Mouse (Mus musculus) midbrain, embryonic 12.5 days (tissue): ENCODE data around the gene Tmem95. TPM values are rescaled to one million over a fixed set of nuclear protein-coding genes. Genes with fewer than 3 reads are reported as not detected.
A peak's percentile ranks its signal among the peaks of the same experiment; 100 is the strongest.

Source experiments
- ATAC-seq: fragments of 200-750 bp; cut with Nextera tagmentation; 2 replicates; pipeline ENCODE4 v1.8.0; 2017; ENCODE audit warnings: low read depth, moderate TSS enrichment, moderate library complexity; ENCODE audit not compliant: low FRiP score
- H3K27ac ChIP-seq: fragments of 300-500 bp; sonication (generic); replicated peaks from 2 replicates; pipeline ENCODE4 v1.5.1; 2016; ENCODE audit warnings: mild to moderate bottlenecking
- H3K27me3 ChIP-seq: fragments of 300-500 bp; sonication (generic); 2 replicates; pipeline ENCODE4 v1.6.1; 2016; ENCODE audit warnings: mild to moderate bottlenecking
- H3K36me3 ChIP-seq: fragments of 300-500 bp; sonication (generic); 2 replicates; pipeline ENCODE4 v1.6.1; 2016
- H3K4me1 ChIP-seq: fragments of 300-500 bp; sonication (generic); 2 replicates; pipeline ENCODE4 v1.6.1; 2016
- H3K4me2 ChIP-seq: fragments of 300-500 bp; sonication (generic); replicated peaks from 2 replicates; pipeline ENCODE4 v1.6.1; 2016; ENCODE audit warnings: mild to moderate bottlenecking, moderate library complexity
- H3K4me3 ChIP-seq: fragments of 300-500 bp; sonication (generic); 2 replicates; pipeline ENCODE4 v1.5.1; 2016; ENCODE audit warnings: mild to moderate bottlenecking
- H3K9ac ChIP-seq: fragments of 300-500 bp; sonication (generic); replicated peaks from 2 replicates; pipeline ENCODE4 v1.6.1; 2016; ENCODE audit warnings: mild to moderate bottlenecking, moderate library complexity
- H3K9me3 ChIP-seq: fragments of 300-500 bp; sonication (generic); 2 replicates; pipeline ENCODE4 v1.6.1; 2016; ENCODE audit warnings: mild to moderate bottlenecking
- WGBS: fragments of 180-500 bp; shearing (Covaris S2); methylation state at CpG from one replicate; pipeline ENCODE4 v1.1.7; 2016; 5-methylcytosine and 5-hydroxymethylcytosine counted together
- polyA plus RNA-seq: library from polyadenylated mRNA; unstranded; fragments of >200 nt; fragmentation: Nextera tagmentation; extraction: Ambion mirVana; gene quantifications from 2 replicates; pipeline ENCODE4 v1.2.1, GENCODE M21; 2016

Tmem95 gene
- polyA plus RNA-seq, 1 experiment from 2014 or later = not detected

DNA sequence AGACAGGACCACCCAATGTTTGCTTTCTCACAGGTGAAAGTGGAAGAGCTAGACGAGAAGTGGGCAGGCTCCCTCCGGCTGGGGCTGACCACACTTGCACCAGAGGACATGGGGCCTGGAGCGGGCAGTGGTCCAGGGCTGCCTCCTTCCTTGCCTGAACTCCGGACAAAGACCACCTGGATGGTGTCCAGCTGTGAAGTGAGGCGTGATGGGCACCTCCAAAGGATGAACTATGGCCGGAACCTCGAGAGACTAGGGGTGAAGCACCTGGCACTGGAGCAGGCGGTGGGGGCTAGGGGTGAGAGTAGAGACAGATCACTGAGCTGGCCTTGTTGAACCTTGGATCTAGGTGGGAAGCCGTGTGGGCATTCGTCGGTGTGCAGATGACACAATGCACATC is 30.8 kb upstream of the Tmem95 start:
- H3K36me3 ChIP-seq = peaks cover 97% of the 10 kb centered on the region
- peaks cover 8% of the 10 kb centered on the region for H3K4me1 ChIP-seq
- no peaks in the 10 kb centered on the region for H3K9me3 ChIP-seq
- H3K9ac ChIP-seq = no peak overlapping the region
- no peak overlapping the region for H3K27ac ChIP-seq
- no peak for ATAC-seq
- H3K4me2 ChIP-seq = no peak overlapping the region
- H3K27me3 ChIP-seq = no peaks in the 10 kb centered on the region
- no peak overlapping the region for H3K4me3 ChIP-seq
- 93% methylated on average over 11 of the region's 11 CpGs for WGBS

DNA sequence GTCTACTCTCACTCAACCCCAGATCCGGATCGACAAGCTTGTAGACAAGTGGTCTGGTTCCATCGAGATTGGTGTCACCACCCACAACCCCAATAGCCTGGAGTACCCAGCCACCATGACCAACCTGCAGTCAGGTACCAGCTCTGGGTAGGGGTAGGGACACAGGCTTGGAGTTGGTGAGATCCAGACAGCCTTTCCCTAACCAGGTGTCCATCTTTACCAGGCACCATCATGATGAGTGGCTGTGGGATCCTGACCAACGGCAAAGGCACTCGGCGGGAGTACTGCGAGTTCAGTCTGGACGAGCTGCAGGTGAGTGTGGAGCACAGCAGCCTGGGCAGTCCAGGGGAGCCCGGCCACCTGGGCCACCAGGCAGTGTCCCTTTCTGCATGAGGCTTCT is 26.5 kb upstream of the Tmem95 start:
- no peak overlapping the region for H3K27ac ChIP-seq
- peaks cover 64% of the 10 kb centered on the region for H3K36me3 ChIP-seq
- no peak overlapping the region for H3K4me3 ChIP-seq
- H3K27me3 ChIP-seq = no peaks in the 10 kb centered on the region
- H3K4me2 ChIP-seq = no peak overlapping the region
- H3K4me1 ChIP-seq = peaks cover 20% of the 10 kb centered on the region
- ATAC-seq = no peak
- no peak overlapping the region for H3K9ac ChIP-seq
- H3K9me3 ChIP-seq = no peaks in the 10 kb centered on the region
- 97% methylated on average over 9 of the region's 9 CpGs for WGBS

DNA sequence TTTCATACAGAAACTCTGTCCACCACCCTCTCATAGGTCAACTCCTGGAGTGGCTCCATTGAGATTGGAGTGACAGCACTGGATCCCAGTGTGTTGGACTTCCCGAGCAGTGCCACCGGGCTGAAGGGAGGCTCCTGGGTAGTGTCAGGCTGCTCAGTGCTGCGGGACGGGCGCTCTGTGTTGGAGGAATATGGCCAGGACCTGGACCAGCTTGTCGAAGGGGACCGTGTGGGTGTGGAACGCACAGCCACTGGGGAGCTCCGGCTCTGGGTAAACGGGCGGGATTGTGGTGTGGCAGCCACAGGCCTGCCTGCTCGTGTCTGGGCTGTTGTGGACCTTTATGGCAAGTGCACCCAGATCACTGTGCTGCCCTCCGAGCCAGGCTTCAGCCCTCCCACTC is 25.2 kb upstream of the Tmem95 start:
- Histone ChIP-seq H3K9me3 (no peaks in the 10 kb centered on the region), H3K36me3 (peaks cover 50% of the 10 kb centered on the region), H3K4me3 (peak overlapping the region; percentile 94), H3K4me2 (peak overlapping the region; percentile 82), H3K27me3 (no peaks in the 10 kb centered on the region), H3K9ac (peak overlapping the region; percentile 95; the same call in 1 of the 2 replicates), H3K4me1 (peaks cover 27% of the 10 kb centered on the region), H3K27ac (no peak overlapping the region)
- no peak for ATAC-seq
- 93% methylated on average over 13 of the region's 13 CpGs for WGBS

DNA sequence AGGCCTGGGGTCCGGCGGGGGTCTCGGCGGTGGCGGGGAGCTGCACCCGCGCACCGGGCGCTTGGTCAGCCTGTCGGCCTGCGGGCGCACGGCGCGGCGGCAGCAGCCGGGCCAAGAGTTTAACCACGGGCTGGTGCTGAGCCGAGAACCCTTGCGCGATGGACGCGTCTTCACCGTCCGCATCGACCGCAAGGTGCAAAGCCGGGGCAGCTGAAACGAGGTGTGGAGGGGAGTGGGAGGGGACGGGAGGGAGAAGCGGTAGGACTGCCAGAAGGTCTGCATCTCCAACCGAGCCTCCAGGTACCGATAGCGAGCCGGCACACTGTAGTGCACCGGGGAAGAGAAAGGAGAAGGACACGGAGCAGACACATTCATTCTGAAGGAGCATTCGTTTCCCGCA is 24.2 kb upstream of the Tmem95 start:
- Histone ChIP-seq H3K4me1 (peaks cover 27% of the 10 kb centered on the region), H3K27me3 (no peaks in the 10 kb centered on the region), H3K27ac (peak overlapping the region; percentile 96), H3K4me3 (peak overlapping the region; percentile 94), H3K9me3 (no peaks in the 10 kb centered on the region), H3K9ac (peak overlapping the region; percentile 95), H3K36me3 (peaks cover 40% of the 10 kb centered on the region), H3K4me2 (peak overlapping the region; percentile 82)
- WGBS = under 1% methylated on average over 39 of the region's 39 CpGs
- no peak; the same call in none of the 2 replicates for ATAC-seq

DNA sequence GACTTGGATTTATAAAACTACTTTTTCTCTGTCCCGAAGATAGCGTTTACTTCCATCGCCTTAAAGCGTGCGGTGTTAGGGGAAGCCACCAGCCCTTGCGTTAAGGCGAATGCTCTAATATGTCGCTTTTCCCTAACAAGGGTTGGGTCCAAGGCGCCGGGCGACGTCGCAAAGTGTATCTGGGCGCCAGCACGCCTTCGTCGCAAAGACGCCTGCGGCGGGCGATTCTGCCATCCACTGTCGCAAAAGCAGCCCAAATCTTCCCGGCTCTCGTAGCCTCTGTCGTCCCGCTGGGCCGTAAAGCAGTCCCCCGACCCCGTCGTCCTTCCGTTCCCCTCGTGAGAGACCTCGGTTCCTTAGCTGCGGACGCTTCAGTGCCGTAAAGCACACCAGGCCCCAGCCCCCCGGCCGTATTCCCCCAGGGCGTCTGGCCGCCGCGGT is 23.6 kb upstream of the Tmem95 start:
- peak; percentile 76 for ATAC-seq
- no peaks in the 10 kb centered on the region for H3K9me3 ChIP-seq
- peak overlapping the region; percentile 82 for H3K4me2 ChIP-seq
- WGBS = under 1% methylated on average over 42 of the region's 42 CpGs
- no peaks in the 10 kb centered on the region for H3K27me3 ChIP-seq
- peak overlapping the region; percentile 94 for H3K4me3 ChIP-seq
- H3K9ac ChIP-seq = peak overlapping the region; percentile 95
- peaks cover 27% of the 10 kb centered on the region for H3K4me1 ChIP-seq
- peaks cover 35% of the 10 kb centered on the region for H3K36me3 ChIP-seq
- peak overlapping the region; percentile 96 for H3K27ac ChIP-seq

DNA sequence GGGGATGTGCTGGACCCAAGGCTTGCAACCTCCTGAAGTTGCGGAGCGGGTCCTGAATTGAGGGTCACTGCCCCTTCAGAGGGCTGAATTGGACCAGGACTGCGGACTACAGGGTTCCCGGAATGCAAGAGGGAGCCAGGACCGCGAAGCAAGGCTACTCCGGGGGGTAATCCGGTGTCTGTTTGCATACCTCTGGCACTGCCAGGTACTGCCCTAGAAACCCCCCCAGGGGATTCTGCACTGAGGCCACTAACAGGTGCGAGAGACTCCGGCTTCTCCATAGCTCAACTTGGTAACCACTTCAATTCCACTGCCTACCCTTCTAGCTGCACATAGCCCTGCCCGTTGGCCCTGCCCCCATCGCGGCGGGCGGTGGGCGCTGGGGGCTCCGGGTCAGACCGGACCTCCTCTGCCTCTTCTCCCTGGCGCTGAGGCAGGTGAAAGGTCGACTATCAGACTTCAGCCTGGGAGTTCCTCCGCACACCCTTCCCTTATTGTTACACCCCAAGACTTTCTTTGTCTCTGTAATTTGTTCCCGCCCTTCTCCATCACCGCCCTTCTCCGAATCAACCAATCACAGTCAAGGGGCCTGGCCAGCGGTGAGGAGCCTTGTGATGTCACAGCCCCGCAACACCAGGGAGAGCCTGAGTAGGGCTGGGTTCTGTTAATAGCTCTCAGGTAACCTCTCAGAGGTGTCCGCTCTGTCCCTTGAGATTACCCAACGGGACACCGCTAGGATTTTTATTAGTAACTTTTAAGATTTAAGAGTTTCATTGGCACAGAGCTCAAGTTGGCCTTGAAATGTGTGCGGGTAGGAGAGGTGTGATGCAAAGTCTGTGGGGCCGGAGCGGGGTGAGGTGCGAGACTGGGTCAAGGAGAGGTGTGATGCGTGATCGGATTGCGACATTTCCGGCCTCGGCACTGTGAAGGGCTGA is 22.9 kb upstream of the Tmem95 start, which contains the start of the genes 2810408A11Rik and Neurl4:
Gene 2810408A11Rik, minus strand, starts transcription at position 517 of the 935 bp plus-strand sequence.
Gene Neurl4, plus strand, starts transcription at position 602 of the 935 bp plus-strand sequence.
- peak within 1 kb of the TSS; percentile 96 for H3K27ac ChIP-seq

DNA sequence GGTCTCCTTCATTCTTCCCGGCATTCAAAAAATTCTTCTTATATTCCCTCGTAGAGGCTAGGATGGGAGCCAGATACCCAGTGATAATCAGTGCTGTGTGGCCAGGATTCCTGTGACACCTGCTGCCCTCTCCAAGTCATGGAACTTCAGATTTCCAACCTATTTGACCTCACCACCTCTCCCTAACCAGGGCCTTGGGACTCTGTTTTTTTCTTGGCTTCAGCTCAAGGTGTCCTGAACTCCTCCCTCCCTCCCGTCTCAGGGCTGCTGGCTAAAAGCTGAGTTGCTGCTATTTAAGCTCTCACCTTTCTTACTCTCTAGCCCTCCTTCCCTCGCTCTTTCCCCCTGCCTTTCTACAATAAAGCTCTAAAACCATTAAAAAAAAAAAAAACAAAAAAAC is 22.1 kb upstream of the Tmem95 start:
- Histone ChIP-seq H3K4me2 (peak overlapping the region; percentile 82), H3K4me1 (peaks cover 27% of the 10 kb centered on the region), H3K27ac (no peak overlapping the region), H3K36me3 (peaks cover 20% of the 10 kb centered on the region), H3K9ac (peak overlapping the region; percentile 95), H3K4me3 (peak overlapping the region; percentile 94), H3K27me3 (no peaks in the 10 kb centered on the region), H3K9me3 (no peaks in the 10 kb centered on the region)
- no peak for ATAC-seq
- 27% methylated on average over 4 of the region's 4 CpGs for WGBS

More for the DNA sequence above, 22.9 kb upstream of the Tmem95 start, which contains the start of the genes 2810408A11Rik and Neurl4:
- Histone ChIP-seq H3K9me3 (no peaks in the 10 kb centered on the region), H3K4me1 (peaks cover 27% of the 10 kb centered on the region), H3K36me3 (peaks cover 28% of the 10 kb centered on the region), H3K4me2 (peak within 1 kb of the TSS; percentile 82), H3K27me3 (no peaks in the 10 kb centered on the region), H3K4me3 (peak within 1 kb of the TSS; percentile 94), H3K9ac (peak within 1 kb of the TSS; percentile 95)
- under 1% methylated on average over 38 of the region's 38 CpGs for whole genome bisulfite sequencing
- peak; percentile 91 for ATAC-seq

DNA sequence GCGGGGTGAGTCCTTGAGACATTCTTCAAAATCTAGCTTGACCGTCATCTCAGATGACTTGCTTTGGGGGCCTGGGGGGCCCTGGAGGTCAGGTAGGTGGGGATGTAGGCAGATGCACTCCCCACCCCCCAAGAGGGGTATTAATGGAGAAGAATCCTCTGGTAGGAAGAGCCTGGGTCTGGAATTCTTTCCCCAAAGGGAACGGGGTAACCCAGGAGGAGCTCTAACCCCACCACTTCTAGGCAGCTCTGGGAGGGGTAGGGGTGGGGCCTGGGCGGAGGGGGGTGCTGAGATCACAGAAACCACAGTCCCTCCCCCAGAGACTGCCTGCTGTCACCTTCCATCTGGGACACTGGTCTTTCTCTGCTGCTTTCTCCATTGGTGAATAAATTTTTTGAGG is 17.5 kb upstream of the Tmem95 start, which contains the start of gene Acap1:
Gene Acap1, minus strand, starts transcription at position 249 of the 400 bp plus-strand sequence.
- H3K36me3 ChIP-seq = no peaks in the 10 kb centered on the region
- no peak within 1 kb of the TSS for H3K4me3 ChIP-seq
- peaks cover 13% of the 10 kb centered on the region for H3K4me1 ChIP-seq
- no peaks in the 10 kb centered on the region for H3K9me3 ChIP-seq
- WGBS = 73% methylated on average over 4 of the region's 4 CpGs
- H3K9ac ChIP-seq = no peak within 1 kb of the TSS
- no peak within 1 kb of the TSS for H3K4me2 ChIP-seq
- H3K27ac ChIP-seq = no peak within 1 kb of the TSS
- H3K27me3 ChIP-seq = no peaks in the 10 kb centered on the region
- no peak for ATAC-seq

DNA sequence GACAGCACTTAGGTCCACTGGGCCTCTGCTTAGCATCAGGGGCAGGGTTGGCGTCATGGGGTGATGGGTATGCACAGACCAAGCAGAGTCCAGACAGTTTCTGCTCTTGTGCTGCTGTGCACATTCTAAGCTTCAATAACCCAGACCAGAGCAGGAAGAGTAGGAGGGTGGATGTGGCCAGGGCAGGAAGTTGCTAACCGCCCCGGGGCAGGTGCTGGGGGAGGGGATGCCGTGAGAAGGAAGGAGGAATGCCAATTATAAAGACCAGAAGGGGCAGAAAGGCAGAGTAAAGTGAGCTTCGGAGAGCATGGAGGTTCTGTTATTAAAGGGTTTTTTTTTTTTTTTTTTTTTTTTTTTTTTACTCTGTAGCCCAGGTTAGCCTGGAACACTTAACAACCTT is 16.9 kb upstream of the Tmem95 start:
- Histone ChIP-seq H3K4me3 (no peak overlapping the region), H3K4me1 (peaks cover 10% of the 10 kb centered on the region), H3K9ac (no peak overlapping the region), H3K27me3 (no peaks in the 10 kb centered on the region), H3K36me3 (no peaks in the 10 kb centered on the region), H3K27ac (no peak overlapping the region), H3K4me2 (no peak overlapping the region), H3K9me3 (no peaks in the 10 kb centered on the region)
- no peak for ATAC-seq
- 75% methylated on average over 5 of the region's 5 CpGs for WGBS

DNA sequence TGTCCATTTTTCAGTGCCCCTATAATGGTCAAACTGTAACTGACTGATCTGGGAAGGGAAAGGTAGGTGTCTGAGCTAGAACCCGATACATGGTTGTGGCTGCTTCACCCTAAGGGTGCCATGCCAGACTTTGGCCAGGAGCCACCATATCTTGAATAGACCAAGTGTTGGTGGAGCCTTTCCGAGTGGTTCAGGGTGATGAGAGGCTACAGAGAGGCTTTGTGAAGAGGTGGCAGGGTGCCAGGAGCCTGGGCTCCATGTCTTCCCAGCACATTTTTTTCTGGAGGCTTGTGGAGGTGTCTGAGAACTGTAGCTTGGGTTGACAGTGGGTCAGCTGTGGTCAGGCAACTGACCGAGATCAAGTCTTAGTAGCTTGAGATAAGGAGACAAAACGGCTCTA is 13.7 kb upstream of the Tmem95 start:
- no peak overlapping the region for H3K9ac ChIP-seq
- H3K4me3 ChIP-seq = no peak overlapping the region
- H3K4me1 ChIP-seq = no peaks in the 10 kb centered on the region
- no peaks in the 10 kb centered on the region for H3K36me3 ChIP-seq
- no peak for ATAC-seq
- H3K9me3 ChIP-seq = no peaks in the 10 kb centered on the region
- H3K4me2 ChIP-seq = no peak overlapping the region
- WGBS = 86% methylated on average over 4 of the region's 4 CpGs
- no peak overlapping the region for H3K27ac ChIP-seq
- H3K27me3 ChIP-seq = no peaks in the 10 kb centered on the region

DNA sequence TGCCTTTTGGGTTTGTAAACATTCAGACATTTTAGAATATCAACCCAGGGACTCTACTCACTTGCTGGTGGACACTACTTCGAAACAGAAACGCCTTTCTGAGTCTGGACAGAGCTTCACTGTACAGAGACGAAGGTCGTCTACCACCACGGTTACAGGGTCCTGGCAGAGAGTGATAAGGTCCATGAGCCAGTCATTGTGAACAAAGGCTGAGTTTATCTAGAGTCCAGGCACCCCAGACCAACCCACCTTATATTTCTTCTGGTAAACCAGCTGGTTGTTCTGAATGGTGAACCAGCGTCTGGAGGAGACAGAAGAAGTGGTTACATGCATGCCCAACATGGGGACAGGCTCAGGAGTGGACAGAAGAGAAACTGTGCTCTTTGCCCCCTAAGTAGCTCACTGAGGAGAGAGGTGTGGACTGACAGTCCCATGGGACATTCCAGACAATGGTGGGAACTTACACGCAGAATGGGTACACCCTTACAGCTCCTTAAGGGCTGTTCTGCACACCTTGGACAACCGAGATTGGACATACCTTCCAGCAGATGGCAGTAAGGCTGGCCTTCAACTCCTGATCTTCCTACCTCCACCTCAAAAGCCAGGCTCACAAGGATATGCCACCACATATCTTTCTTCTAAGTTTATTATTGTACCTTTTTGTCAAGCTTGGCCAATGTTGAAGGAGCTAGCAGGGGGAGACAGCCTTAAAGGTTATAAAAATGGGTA is 9.3 kb upstream of the Tmem95 start:
- Histone ChIP-seq H3K4me1 (no peaks in the 10 kb centered on the region), H3K27ac (no peak overlapping the region), H3K9me3 (no peaks in the 10 kb centered on the region), H3K4me3 (no peak overlapping the region), H3K36me3 (no peaks in the 10 kb centered on the region), H3K27me3 (peaks cover 10% of the 10 kb centered on the region), H3K9ac (no peak overlapping the region), H3K4me2 (no peak overlapping the region)
- no peak for ATAC-seq
- WGBS = 80% methylated on average over 8 of the region's 8 CpGs

DNA sequence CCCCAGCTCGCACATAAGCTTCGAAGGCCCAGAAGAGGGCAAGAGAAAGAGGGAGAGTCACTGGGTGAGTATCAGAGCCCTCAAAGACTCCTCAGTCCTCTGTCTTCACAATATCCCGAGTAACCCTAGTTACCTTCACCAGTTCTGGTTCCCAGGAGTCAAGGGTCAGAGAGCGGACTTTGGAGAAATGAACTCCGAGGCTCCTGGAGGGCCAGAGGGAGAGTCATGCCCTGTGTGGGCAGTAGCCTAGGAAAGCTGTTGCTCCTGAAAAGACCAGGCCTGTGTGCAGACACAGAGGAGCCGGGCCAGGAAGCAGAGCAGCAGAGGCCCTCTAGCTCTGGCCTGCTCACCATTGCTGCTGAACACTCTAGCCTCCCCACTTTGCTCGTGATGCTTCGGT is 6.8 kb upstream of the Tmem95 start:
- H3K9me3 ChIP-seq = no peaks in the 10 kb centered on the region
- H3K4me1 ChIP-seq = peaks cover 22% of the 10 kb centered on the region
- H3K4me3 ChIP-seq = no peak overlapping the region
- WGBS = 79% methylated on average over 8 of the region's 8 CpGs
- peaks cover 27% of the 10 kb centered on the region for H3K27me3 ChIP-seq
- no peak for ATAC-seq
- H3K4me2 ChIP-seq = no peak overlapping the region
- no peak overlapping the region for H3K9ac ChIP-seq
- no peaks in the 10 kb centered on the region for H3K36me3 ChIP-seq
- H3K27ac ChIP-seq = no peak overlapping the region
